Mouse (Mus musculus) neural tube, embryonic 15.5 days (tissue): ENCODE measurements around the gene Iqcf4. TPM values are rescaled to one million over a fixed set of nuclear protein-coding genes. Genes with fewer than 3 reads are reported as not detected.

ENCODE experiments used
- polyA plus RNA-seq: library from polyadenylated mRNA; unstranded; fragments of >200 nt; fragmentation: Nextera tagmentation; extraction: Ambion mirVana; gene quantifications from 2 replicates; pipeline ENCODE4 v1.2.1, GENCODE M21; 2015

The Iqcf4 gene
- polyA plus RNA-seq, 1 experiment from 2014 or later = not detected

Other genes with a start within 250 kb of the Iqcf4 start
- 13.9 and 16.4 TPM in 2 replicates for gene Dusp7, start 202.4 kb downstream of the Iqcf4 start, polyA plus RNA-seq
- 656 and 712 TPM in 2 replicates for gene Rpl29, start 141.5 kb downstream of the Iqcf4 start, polyA plus RNA-seq
- gene Acy1, start 132.7 kb downstream of the Iqcf4 start, polyA plus RNA-seq = 20.5 and 24.9 TPM in 2 replicates
- 10.0 and 13.6 TPM in 2 replicates for gene Abhd14b, start 123.5 kb downstream of the Iqcf4 start, polyA plus RNA-seq
- gene Abhd14a, start 123.3 kb downstream of the Iqcf4 start, polyA plus RNA-seq = 73.2 and 77.0 TPM in 2 replicates
- gene Pcbp4, start 117.7 kb downstream of the Iqcf4 start, polyA plus RNA-seq = 185 and 222 TPM in 2 replicates
- 1.1 and 1.4 TPM in 2 replicates for gene Gpr62, start 105.1 kb downstream of the Iqcf4 start, polyA plus RNA-seq
- 46.4 and 47.8 TPM in 2 replicates for gene Rrp9, start 95.0 kb downstream of the Iqcf4 start, polyA plus RNA-seq
- gene Parp3, start 94.0 kb downstream of the Iqcf4 start, polyA plus RNA-seq = 0.86 and 3.6 TPM in 2 replicates
- gene Iqcf1, start 71.0 kb downstream of the Iqcf4 start, polyA plus RNA-seq = not detected in 2 replicates
- not detected in 2 replicates for gene Iqcf5, start 56.4 kb downstream of the Iqcf4 start, polyA plus RNA-seq
- gene Iqcf3, start 9.4 kb downstream of the Iqcf4 start, polyA plus RNA-seq = not detected in 2 replicates
- gene Iqcf6, start 55.6 kb upstream of the Iqcf4 start, polyA plus RNA-seq = not detected in 2 replicates
- gene Grm2, start 85.1 kb upstream of the Iqcf4 start, polyA plus RNA-seq = 4.9 and 6.4 TPM in 2 replicates
- gene Tex264, start 114.9 kb upstream of the Iqcf4 start, polyA plus RNA-seq = 72.2 and 83.3 TPM in 2 replicates
- 6.4 and 7.1 TPM in 2 replicates for gene Rad54l2, start 218.2 kb upstream of the Iqcf4 start, polyA plus RNA-seq